Mouse (Mus musculus) limb, embryonic 13.5 days (tissue): ENCODE data around the gene Tnrc6c. TPM values are rescaled to one million over a fixed set of nuclear protein-coding genes. Genes with fewer than 3 reads are reported as not detected.

Experiments used
- ATAC-seq: fragments of 200-750 bp; cut with Nextera tagmentation; 2 replicates; pipeline ENCODE4 v1.8.0; 2017; ENCODE audit warnings: low read depth, moderate number of reproducible peaks, moderate TSS enrichment; ENCODE audit not compliant: low FRiP score
- H3K27ac ChIP-seq: fragments of 300-500 bp; sonication (generic); 2 replicates; pipeline ENCODE4 v1.5.1; 2015; ENCODE audit warnings: inconsistent platforms, mild to moderate bottlenecking, moderate library complexity
- H3K27me3 ChIP-seq: fragments of 300-500 bp; sonication (generic); 2 replicates; pipeline ENCODE4 v1.6.1; 2015; ENCODE audit warnings: mild to moderate bottlenecking, inconsistent platforms
- H3K36me3 ChIP-seq: fragments of 300-500 bp; sonication (generic); 2 replicates; pipeline ENCODE4 v1.6.1; 2015; ENCODE audit warnings: inconsistent platforms, mild to moderate bottlenecking, moderate library complexity
- H3K4me1 ChIP-seq: fragments of 300-500 bp; sonication (generic); 2 replicates; pipeline ENCODE4 v1.6.1; 2015; ENCODE audit warnings: inconsistent platforms
- H3K4me2 ChIP-seq: fragments of 300-500 bp; sonication (generic); replicated peaks from 2 replicates; pipeline ENCODE4 v1.6.1; 2015; ENCODE audit warnings: inconsistent platforms, mild to moderate bottlenecking, moderate library complexity
- H3K4me3 ChIP-seq: fragments of 300-500 bp; sonication (generic); 2 replicates; pipeline ENCODE4 v1.5.1; 2015; ENCODE audit warnings: moderate library complexity, mild to moderate bottlenecking, inconsistent platforms
- H3K9ac ChIP-seq: fragments of 300-500 bp; sonication (generic); 2 replicates; pipeline ENCODE4 v1.6.1; 2015; ENCODE audit warnings: mild to moderate bottlenecking, inconsistent platforms
- H3K9me3 ChIP-seq: fragments of 300-500 bp; sonication (generic); 2 replicates; pipeline ENCODE4 v1.6.1; 2016; ENCODE audit warnings: inconsistent platforms
- WGBS: fragments of 180-500 bp; shearing (Covaris S2); methylation state at CpG from one replicate; pipeline ENCODE4 v1.1.7; 2015; 5-methylcytosine and 5-hydroxymethylcytosine counted together
- polyA plus RNA-seq: library from polyadenylated mRNA; unstranded; fragments of >200 nt; fragmentation: Nextera tagmentation; extraction: Ambion mirVana; gene quantifications from 2 replicates; pipeline ENCODE4 v1.2.1, GENCODE M21; 2015

Gene Tnrc6c
- polyA plus RNA-seq, 1 experiment from 2014 or later: 19.6 TPM

DNA sequence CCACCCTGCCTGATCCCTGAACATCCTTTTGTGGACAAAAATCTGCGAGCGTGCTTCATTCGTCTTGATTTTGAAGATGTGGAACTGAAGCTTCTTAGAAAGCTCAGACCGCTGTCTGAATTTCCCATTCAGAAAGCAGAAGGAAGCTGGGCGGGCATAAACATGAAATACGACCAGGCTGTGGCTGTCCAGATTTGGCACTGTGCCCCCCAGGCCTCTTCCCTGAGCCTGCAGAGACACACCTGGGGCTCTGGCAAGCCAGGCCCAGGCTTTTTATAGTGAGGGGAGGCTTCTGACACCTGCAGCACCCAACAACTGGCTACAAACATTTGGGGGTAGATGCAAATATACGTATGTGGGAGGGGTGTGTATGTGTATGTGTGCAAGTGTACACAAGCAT, 35.3 kb upstream of the Tnrc6c start:
- H3K4me2 ChIP-seq: peak overlapping the region; percentile 54
- no peak for ATAC-seq
- peaks cover 32% of the 10 kb centered on the region for H3K27me3 ChIP-seq
- 46% methylated on average over 7 of the region's 7 CpGs for WGBS
- peak overlapping the region; percentile 29; the same call in 1 of the 2 replicates for H3K27ac ChIP-seq
- no peaks in the 10 kb centered on the region for H3K9me3 ChIP-seq
- no peak overlapping the region for H3K9ac ChIP-seq
- no peak overlapping the region for H3K4me3 ChIP-seq
- H3K4me1 ChIP-seq: peaks cover 36% of the 10 kb centered on the region
- H3K36me3 ChIP-seq: no peaks in the 10 kb centered on the region

DNA sequence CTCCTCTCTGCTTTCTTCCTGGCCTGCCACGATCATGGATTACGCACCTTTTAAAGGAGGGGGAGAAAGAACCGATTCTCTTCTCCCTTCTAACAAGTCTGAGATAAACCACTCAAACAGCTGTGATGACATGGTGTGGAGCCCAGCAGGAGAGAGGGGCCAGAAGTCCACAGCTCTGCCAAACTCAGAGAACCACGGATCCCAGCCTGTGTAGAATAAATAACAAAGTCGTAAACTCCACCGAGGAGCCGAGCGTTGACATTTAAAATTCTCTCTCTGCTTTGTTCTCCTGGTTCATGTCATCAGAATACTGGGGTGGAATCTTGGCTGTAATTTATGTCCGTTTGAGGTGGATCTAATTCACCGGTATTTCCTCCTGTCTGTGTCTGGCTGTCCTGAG, 34.5 kb upstream of the Tnrc6c start:
- Histone ChIP-seq H3K4me1 (peaks cover 36% of the 10 kb centered on the region), H3K36me3 (no peaks in the 10 kb centered on the region), H3K9me3 (no peaks in the 10 kb centered on the region), H3K27me3 (peaks cover 26% of the 10 kb centered on the region), H3K9ac (no peak overlapping the region; the same call in 1 of the 2 replicates), H3K27ac (peak overlapping the region; percentile 11; the same call in 1 of the 2 replicates), H3K4me2 (no peak overlapping the region), H3K4me3 (no peak overlapping the region)
- WGBS: 17% methylated on average over 10 of the region's 10 CpGs
- ATAC-seq: no peak

GRCm38 (mm10) chr11:117625196-117625595, 28.9 kb upstream of the Tnrc6c start:
- no peak for ATAC-seq
- Histone ChIP-seq H3K27ac (no peak overlapping the region), H3K36me3 (no peaks in the 10 kb centered on the region), H3K4me3 (no peak overlapping the region), H3K27me3 (peaks cover 13% of the 10 kb centered on the region), H3K4me2 (no peak overlapping the region), H3K9me3 (no peaks in the 10 kb centered on the region), H3K4me1 (peaks cover 27% of the 10 kb centered on the region), H3K9ac (no peak overlapping the region)
- 76% methylated on average over 4 of the region's 4 CpGs for WGBS

GRCm38 (mm10) chr11:117626557-117626956, 27.5 kb upstream of the Tnrc6c start:
- Histone ChIP-seq H3K9ac (no peak overlapping the region), H3K4me1 (peaks cover 27% of the 10 kb centered on the region), H3K9me3 (no peaks in the 10 kb centered on the region), H3K36me3 (no peaks in the 10 kb centered on the region), H3K27ac (no peak overlapping the region), H3K4me2 (no peak overlapping the region), H3K27me3 (peaks cover 13% of the 10 kb centered on the region), H3K4me3 (no peak overlapping the region)
- no peak for ATAC-seq
- WGBS: 59% methylated on average over 6 of the region's 6 CpGs

- Histone ChIP-seq H3K36me3 (no peaks in the 10 kb centered on the region), H3K27me3 (peaks cover 13% of the 10 kb centered on the region), H3K27ac (0 out of 2 replicates have a peak overlapping the region, but pooled peaks have one; percentile 10), H3K9ac (no peak overlapping the region), H3K4me3 (no peak overlapping the region), H3K9me3 (no peaks in the 10 kb centered on the region), H3K4me2 (no peak overlapping the region), H3K4me1 (peaks cover 27% of the 10 kb centered on the region)
- no peak for ATAC-seq
- 24% methylated on average over 5 of the region's 5 CpGs for WGBS
These were observed 27.0 kb upstream of the Tnrc6c start for GRCm38 (mm10) chr11:117627060-117627562.

- no peak for ATAC-seq
- Histone ChIP-seq H3K4me2 (peak overlapping the region; percentile 42), H3K9ac (peak overlapping the region; percentile 51), H3K27ac (peak overlapping the region; percentile 74), H3K9me3 (no peaks in the 10 kb centered on the region), H3K36me3 (no peaks in the 10 kb centered on the region), H3K4me3 (peak overlapping the region; percentile 11; the same call in 1 of the 2 replicates), H3K27me3 (peaks cover 13% of the 10 kb centered on the region), H3K4me1 (peaks cover 27% of the 10 kb centered on the region)
- 10% methylated on average over 9 of the region's 9 CpGs for WGBS
These were observed 26.3 kb upstream of the Tnrc6c start for GRCm38 (mm10) chr11:117627746-117628311.

- Histone ChIP-seq H3K27ac (peak overlapping the region; percentile 74), H3K36me3 (no peaks in the 10 kb centered on the region), H3K4me2 (peak overlapping the region; percentile 42), H3K4me1 (peaks cover 27% of the 10 kb centered on the region), H3K9ac (peak overlapping the region; percentile 51), H3K9me3 (no peaks in the 10 kb centered on the region), H3K4me3 (peak overlapping the region; percentile 11), H3K27me3 (peaks cover 13% of the 10 kb centered on the region)
- peak; percentile 54; the same call in 1 of the 2 replicates for ATAC-seq
- 9% methylated on average over 9 of the region's 9 CpGs for WGBS
These were observed 25.7 kb upstream of the Tnrc6c start for GRCm38 (mm10) chr11:117628312-117628779.

DNA sequence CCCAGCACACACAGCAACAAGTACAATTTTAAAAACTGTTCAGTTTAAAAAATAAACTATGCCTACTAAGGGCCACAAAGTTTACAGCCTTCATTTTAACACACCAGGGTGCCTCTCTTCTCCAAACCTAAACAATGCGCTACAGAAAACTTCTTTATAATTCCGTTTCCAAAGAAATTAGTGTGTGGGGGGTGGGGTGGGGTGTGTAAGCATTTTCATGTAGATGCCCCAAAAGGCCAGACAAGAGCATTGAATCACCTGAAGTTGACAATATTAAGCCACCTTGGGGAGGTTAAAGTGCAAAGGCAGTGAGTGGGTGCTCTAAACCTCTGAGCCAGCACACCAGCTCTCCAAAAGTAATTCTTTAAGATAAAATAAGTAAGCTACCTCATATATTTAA, 24.2 kb upstream of the Tnrc6c start:
- no peaks in the 10 kb centered on the region for H3K9me3 ChIP-seq
- H3K36me3 ChIP-seq: no peaks in the 10 kb centered on the region
- H3K4me2 ChIP-seq: no peak overlapping the region
- peaks cover 13% of the 10 kb centered on the region for H3K27me3 ChIP-seq
- H3K9ac ChIP-seq: no peak overlapping the region
- H3K27ac ChIP-seq: no peak overlapping the region
- no peak for ATAC-seq
- 75% methylated on average over 2 of the region's 2 CpGs for WGBS
- no peak overlapping the region for H3K4me3 ChIP-seq
- H3K4me1 ChIP-seq: peaks cover 27% of the 10 kb centered on the region

- H3K9ac ChIP-seq: no peak overlapping the region
- H3K4me1 ChIP-seq: peaks cover 28% of the 10 kb centered on the region
- WGBS: 90% methylated on average over 10 of the region's 11 CpGs
- no peak for ATAC-seq
- no peaks in the 10 kb centered on the region for H3K36me3 ChIP-seq
- no peaks in the 10 kb centered on the region for H3K9me3 ChIP-seq
- H3K4me3 ChIP-seq: no peak overlapping the region
- H3K27me3 ChIP-seq: peaks cover 13% of the 10 kb centered on the region
- no peak overlapping the region for H3K4me2 ChIP-seq
- no peak overlapping the region for H3K27ac ChIP-seq
These were observed 23.1 kb upstream of the Tnrc6c start for GRCm38 (mm10) chr11:117630868-117631565.

DNA sequence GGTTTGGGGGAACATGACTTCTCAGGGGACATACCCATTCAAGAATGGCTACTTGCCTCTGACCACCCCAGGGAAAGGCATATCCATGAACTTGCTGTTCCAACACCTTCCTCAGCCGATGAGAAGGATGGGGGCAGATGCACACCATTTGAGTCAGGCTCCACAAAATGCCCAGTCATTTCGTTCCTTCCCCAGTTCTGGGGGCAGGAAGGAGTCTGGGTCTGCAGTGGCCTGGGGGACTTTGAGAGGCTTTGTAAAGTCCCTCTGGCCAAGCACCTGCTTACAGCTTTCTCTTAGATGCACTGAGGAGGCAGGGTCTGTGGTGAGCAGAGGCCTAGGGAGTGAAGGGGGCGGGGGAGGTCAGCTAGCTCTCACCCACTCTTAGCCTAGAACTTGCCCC, 20.8 kb upstream of the Tnrc6c start:
- ATAC-seq: no peak
- no peak overlapping the region for H3K27ac ChIP-seq
- 85% methylated on average over 3 of the region's 3 CpGs for WGBS

GRCm38 (mm10) chr11:117638386-117638785, 15.7 kb upstream of the Tnrc6c start:
- no peak for ATAC-seq
- WGBS: 43% methylated on average over 7 of the region's 7 CpGs

More for the DNA sequence above, 20.8 kb upstream of the Tnrc6c start:
- H3K9me3 ChIP-seq: no peaks in the 10 kb centered on the region
- no peaks in the 10 kb centered on the region; the same call in 1 of the 2 replicates for H3K27me3 ChIP-seq
- H3K9ac ChIP-seq: no peak overlapping the region
- H3K4me1 ChIP-seq: peaks cover 19% of the 10 kb centered on the region
- H3K4me3 ChIP-seq: no peak overlapping the region
- H3K36me3 ChIP-seq: no peaks in the 10 kb centered on the region
- no peak overlapping the region for H3K4me2 ChIP-seq

DNA sequence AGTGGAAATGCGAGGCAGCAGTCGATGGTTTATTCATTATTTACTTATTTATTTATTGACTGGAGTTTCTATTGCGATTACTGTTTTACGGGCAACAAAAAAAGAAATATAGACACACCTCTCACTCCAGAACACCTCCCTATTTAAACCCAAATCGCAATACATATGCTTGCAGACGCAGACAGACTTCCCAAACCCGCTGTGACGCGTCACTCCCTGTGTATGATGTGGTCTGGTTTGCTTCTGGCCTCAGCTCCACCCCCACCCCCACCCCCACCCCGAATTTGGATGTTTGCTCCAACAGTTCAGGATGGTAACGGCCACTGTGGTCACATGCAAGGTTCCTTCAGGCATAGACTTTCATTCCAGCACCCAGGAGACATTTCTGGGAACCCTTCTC, 15.3 kb upstream of the Tnrc6c start:
- no peaks in the 10 kb centered on the region for H3K9me3 ChIP-seq
- WGBS: 44% methylated on average over 11 of the region's 11 CpGs
- no peak overlapping the region for H3K9ac ChIP-seq
- H3K4me1 ChIP-seq: peaks cover 29% of the 10 kb centered on the region; the same call in 1 of the 2 replicates
- no peak overlapping the region for H3K27ac ChIP-seq
- no peak for ATAC-seq
- H3K36me3 ChIP-seq: no peaks in the 10 kb centered on the region
- no peak overlapping the region for H3K4me2 ChIP-seq
- no peaks in the 10 kb centered on the region for H3K27me3 ChIP-seq
- no peak overlapping the region for H3K4me3 ChIP-seq

More at GRCm38 (mm10) chr11:117638386-117638785, 15.7 kb upstream of the Tnrc6c start:
- Histone ChIP-seq H3K9ac (no peak overlapping the region), H3K4me2 (no peak overlapping the region), H3K27me3 (no peaks in the 10 kb centered on the region), H3K27ac (no peak overlapping the region), H3K4me1 (peaks cover 28% of the 10 kb centered on the region; the same call in 1 of the 2 replicates), H3K9me3 (no peaks in the 10 kb centered on the region), H3K36me3 (no peaks in the 10 kb centered on the region), H3K4me3 (no peak overlapping the region)
